Mouse (Mus musculus) heart, adult 2 months (tissue): Measurements from ENCODE around the gene Ttc8.

Experiments
- CTCF ChIP-seq: fragments of 200-600 bp; IDR thresholded peaks from 2 replicates; pipeline ENCODE4 v1.8.1; 2022; ENCODE audit warnings: antibody characterized with exemption, mild to moderate bottlenecking, moderate library complexity
- POLR2A ChIP-seq: fragments of 200-500 bp; IDR thresholded peaks from 2 replicates; pipeline ENCODE4 v1.6.1; 2011; ENCODE audit warnings: mild to moderate bottlenecking, low read depth, low read length, control low read depth; ENCODE audit not compliant: insufficient read depth

DNA sequence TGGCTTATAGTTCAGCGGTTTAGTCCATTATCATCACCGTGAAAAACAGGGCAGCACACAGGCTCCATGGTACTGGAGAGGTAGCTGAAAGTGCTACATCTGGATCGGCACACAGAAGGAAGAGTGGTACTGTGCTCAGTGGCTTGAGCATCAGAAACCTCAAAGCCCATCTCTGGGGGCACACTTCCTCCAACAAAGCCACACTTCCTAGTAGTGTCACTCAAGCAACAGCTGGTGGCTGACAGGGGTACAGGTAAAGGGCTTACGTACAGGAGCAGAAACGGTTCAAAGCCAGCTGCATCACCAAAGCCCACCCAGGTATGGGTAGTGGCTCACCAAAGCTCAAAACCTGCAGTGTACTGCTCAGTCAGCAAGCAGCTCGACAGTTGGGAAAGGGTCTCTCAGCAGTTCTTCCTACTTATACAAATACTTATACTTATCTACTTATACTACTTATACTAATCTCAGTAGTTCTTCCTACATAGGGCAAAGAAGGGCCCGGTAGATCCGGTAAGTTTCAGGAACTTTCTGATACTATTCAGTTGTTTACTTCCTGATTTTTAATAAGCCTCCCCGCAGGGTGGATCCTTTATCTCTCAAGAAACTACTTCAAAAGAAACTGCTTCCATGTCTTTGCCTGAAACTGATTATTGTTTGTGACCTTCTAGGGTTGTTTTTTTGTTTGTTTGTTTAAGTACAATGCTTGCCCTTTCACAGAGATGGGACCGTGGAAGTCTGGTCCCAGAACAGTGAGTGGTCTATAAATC lies 78.5 kb downstream of the Ttc8 start:
- TF ChIP-seq CTCF (no peak), POLR2A (no peak)
